Mouse (Mus musculus) cerebellum, postnatal 14 days (tissue): ENCODE data around the gene Tbx21.
A peak's percentile ranks its signal among the peaks of the same experiment; 100 is the strongest.

ENCODE experiments used
- DNase-seq, 2 experiments: peaks; one replicate each; pipeline ENCODE4 v3.0.0; 2021; ENCODE audit warnings: mixed read lengths in 2 of 2

The Tbx21 gene

DNA sequence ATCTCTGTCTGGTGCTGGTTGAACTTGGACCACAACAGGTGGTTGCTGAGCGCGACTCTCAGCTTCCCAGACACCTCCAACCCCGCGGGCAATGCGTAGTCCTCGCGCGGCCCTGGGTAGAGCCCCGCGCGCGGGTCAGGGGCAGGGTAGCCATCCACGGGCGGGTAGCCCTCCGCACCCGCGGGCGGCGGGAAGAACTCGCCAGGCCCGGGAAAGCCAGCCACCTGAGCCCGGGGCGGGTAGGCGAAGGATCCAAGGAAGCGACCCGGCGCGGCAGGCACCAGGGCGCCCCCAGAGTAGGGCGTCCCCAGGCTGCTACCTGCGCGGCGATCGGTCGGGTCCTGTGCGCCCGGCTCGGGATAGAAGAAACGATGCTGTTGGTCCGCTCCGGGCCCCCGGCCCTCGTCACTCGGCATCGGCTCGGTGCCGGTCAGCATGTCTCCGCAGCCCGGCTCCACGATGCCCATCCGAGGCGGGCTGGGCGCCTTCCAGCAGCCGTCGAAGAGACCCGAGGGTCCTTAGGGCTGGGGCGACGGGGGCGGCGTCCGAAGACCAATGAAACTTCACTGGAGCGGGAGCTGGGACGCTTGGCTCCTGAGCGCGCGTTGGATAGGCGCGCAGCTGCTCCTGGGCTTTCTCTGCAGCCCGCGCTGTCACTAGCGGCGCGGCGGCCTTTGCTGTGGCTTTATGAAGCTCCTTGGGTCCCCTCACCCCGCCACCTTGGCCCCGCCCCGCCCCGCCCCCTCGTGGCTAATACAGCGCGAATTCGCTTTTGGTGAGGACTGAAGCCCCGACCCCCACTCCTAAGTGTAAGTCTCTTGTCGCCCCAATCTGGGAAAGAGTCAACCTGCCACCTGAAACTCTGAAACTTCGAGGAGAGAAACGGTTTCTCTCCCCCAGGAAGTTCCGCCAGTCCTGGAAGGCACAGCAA is at the start of gene Tbx21:
Gene Tbx21, minus strand, starts transcription at position 661 of the 931 bp plus-strand sequence.
- DNase-seq = no peak

DNA sequence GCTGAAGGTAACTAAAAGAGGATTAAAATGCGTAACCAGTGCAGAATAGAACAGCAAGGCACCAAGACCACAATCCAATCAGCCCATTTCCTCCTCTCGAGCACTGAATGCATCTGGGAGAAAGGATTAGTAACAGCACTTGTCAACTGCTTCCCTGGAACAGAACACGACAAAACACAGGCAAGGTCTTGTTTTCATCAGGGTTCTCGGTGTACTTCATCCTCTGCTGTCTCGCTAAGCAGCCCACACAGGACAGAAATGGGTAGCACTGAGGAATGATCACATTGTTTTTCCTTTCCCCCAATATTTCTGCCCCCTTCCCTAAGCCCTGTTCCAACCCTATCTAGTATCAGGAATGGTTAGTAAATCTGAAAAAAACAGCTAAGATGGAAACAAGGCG is 45.2 kb upstream of the Tbx21 start:
- no peak for DNase-seq

GRCm38 (mm10) chr11:97156999-97157398 is 41.9 kb upstream of the Tbx21 start:
- DNase-seq = no peak

DNA sequence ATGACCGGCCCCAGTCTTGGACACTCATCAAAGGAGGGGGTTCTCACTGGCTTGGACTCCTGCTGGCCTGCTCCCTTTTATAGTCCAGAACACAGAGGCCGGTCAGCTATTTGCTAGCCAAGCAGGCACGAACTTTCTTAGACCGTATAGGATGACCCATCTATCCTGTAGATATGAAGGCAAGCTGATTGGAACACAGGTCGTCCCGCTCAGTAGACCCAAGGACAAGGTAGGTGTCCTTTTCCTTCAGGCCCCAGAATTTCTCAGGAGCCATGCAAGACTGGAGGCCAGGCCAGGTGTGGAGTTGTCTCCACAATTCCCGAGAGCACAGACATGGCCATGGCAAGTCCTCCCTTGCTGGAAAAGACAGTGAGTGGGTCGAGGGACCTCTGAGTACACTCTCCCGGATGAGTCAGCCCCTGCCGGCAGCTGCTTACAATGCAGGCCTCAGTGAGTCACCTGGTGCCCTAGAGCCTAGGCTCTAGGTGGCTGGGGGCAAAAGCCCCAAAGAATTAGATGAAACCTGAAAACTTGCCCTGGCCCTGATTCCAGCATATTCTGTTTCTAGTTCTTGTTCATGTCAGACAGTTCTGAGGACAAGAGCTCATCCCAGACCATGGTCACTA is 37.6 kb upstream of the Tbx21 start:
- DNase-seq = peak; percentile 46 to 66

GRCm38 (mm10) chr11:97152023-97152426 is 36.9 kb upstream of the Tbx21 start:
- DNase-seq = peak; percentile 65 to 72

- DNase-seq = peak; percentile 85 to 87
Observed at GRCm38 (mm10) chr11:97151343-97151801, 36.2 kb upstream of the Tbx21 start, which contains the start of gene Tbkbp1. Gene Tbkbp1 (minus strand): TSS chr11:97151495.

DNA sequence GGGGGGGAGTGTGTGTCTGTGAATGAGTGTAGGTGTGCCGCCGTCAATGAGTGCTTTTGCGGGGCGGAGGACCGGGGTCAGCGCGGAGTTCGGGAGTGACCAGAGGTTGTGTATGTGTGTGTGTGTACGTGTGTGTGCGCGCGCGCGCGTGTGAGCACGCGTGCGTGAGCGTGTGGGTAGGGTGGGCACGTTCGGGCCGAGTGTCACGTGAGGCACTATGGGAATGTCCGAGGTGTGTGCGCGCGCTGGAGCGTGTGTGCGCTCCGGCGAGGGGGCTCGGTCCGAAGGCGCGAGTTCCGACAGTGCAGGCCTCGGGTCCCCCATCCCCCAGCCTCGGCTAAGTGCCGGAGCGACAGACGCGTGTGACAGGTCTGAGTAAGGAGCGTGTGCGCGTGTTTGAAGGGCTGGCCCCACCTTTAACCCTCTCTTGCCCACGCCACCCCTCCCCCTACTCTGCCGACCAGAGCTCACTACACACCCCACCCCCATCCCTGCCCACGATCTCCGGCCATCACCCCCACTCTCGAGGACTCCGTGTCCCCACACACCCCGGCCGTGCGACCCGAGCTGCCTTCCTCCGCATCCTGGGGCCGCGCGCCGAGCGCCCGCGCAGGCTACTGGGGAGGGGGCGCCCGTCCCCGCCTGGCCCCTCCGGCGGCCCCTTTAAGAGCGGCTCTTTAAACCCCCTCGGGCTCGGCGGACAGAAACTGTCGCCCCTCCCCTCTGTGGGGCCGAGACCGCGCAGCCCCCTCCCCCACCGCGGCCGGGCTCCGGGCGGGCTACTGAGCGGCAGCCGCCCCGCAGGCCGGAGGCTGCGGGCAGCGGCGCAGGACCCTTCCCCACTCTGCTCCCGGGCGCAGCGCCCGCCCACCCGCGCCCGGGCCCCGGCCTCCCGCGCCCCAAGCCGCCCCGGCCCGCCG is 35.5 kb upstream of the Tbx21 start:
- peak; percentile 92 to 95 for DNase-seq

DNA sequence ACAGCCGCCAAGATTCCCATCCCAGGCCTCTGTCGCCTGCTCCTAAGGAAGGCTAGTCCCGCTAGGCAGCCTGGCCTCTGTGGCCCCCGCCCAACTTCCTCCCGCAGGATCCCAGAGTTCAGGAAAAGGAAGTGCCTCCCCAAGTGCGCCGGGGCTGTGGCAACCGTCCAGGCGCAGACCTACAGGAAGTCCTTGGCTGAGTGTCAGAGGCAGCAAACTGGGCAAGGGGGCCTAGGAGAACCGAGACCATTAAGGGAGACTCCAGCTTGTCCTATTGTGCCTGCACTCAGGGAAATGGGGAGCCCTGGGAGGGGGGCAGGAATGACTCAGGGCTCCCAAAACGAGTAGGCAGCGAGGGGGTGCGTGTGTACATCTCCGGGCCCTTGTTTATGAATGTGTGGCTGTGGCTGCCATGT is 34.9 kb upstream of the Tbx21 start:
- peak; percentile 83 to 84 for DNase-seq

DNA sequence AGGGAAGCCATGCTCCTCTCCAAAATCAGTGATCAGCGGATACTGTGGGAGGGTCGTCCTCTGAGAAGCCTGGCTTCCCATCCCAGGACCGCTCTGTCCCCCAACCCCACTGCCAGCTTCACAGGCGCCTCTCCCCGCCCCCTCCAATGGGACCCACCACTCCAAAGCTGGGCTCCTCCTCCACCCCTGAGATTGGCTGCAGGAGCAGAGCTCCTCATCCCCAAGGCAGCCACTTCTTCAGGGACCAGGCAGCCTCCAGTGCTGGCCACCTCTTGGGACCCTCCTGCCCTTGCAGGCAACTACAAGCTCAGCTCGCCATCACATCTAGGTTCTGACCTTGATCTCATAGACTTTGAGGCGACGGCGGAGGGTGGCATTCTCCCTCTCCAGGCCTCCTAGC is 33.9 kb upstream of the Tbx21 start:
- no peak for DNase-seq

- DNase-seq = no peak
Observed at GRCm38 (mm10) chr11:97148591-97148990, 33.5 kb upstream of the Tbx21 start.

DNA sequence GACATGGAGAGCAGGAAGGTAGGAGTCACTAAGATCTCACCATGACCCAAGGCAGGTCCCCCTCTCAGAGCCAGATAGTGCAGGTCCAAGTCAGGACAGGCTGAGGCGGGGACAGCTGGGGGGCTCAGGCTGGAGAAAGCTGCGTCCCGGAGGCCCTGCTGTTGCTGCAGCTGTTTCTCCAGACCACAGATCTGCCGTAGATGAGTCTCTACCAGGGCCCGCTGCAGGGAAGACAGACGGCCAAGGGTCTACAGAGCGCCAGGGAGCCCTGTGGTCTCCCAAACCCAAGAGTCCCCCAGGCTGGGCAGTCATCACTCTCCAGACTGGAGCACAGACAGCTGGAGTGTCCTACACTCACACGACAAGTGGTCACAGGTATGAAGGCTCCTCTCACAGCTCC is 32.2 kb upstream of the Tbx21 start:
- DNase-seq = no peak

- DNase-seq = peak; percentile 85 to 90
Observed at GRCm38 (mm10) chr11:97146724-97147123, 31.6 kb upstream of the Tbx21 start.

GRCm38 (mm10) chr11:97145951-97146350 is 30.8 kb upstream of the Tbx21 start:
- no peak for DNase-seq

DNA sequence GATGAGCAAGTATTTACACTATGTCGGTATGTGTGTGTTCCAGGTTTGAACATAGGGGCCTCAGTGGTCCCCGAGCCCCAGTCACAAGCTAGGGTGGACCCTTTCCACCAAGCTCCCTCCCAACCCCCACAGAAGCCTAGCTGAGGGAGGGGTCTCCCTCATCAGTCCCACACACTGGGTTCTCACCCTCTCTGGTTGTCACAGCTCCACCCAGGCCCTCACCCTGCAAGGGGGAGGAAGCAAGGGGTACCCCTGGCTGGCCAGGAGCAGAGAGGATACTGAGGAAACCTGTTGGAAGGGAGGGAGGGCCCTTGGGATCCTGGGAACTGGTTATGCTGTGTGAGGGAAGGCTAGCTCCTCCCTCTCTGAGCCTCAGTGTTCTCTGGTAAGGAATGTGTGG is 30.2 kb upstream of the Tbx21 start:
- DNase-seq = no peak

- no peak for DNase-seq
Observed at GRCm38 (mm10) chr11:97143196-97143900, 28.2 kb upstream of the Tbx21 start.

GRCm38 (mm10) chr11:97142159-97142608 is 27.1 kb upstream of the Tbx21 start:
- DNase-seq = no peak

DNA sequence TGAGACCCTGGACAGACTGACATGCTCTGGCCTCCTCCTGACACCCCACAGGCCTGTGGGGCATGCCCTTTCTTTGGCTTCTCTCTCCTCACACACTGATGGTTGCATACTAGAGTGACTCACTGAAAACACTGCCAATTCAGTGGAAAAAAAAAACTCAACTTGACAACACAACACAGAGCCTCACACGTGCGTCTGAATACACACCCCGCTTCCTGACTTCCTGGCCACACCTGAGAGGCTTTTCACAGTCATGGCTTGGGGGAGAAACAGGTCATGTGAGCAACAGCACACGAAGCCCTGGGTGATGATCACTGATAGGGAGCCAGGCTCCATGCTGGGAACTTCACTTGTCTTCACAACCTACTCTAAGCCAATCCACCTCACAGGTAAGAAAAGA is 25.7 kb upstream of the Tbx21 start:
- DNase-seq = no peak

GRCm38 (mm10) chr11:97139256-97139655 is 24.1 kb upstream of the Tbx21 start:
- DNase-seq = no peak

DNA sequence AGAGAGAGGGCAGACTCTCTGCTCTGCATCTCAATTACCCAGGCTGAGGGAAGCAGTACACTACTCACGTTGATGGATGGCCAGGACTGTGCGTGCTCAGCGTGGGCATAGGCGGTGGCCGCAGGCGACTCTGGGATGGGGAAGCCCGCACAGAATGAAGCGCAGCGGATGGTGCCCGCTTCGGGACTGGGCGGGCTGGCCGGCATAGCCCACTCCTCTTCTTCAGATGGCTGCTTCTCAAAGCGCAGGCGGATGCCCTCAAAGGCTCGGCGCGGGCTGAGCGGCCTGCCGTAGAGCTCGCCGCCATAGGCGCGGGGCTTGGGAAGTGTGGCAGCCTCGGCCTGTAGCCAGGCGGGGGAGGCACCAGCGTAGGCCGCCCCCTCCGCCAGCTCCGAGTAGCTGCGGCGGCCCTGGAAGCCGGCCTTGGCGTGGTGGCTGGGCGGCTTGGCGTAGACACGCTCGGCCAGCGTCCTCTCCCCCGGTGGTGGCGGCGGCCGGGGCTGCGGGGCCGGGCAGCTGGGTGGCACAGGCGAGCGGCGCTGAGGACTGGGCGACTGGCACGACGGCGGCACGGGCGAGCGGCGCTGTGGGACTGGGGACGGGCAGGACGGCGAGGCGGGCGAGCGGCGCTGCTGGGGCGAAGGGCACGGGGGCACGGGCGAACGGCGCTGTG is 23.6 kb upstream of the Tbx21 start:
- DNase-seq = peak; percentile 70 to 72

GRCm38 (mm10) chr11:97133270-97133669 is 18.1 kb upstream of the Tbx21 start:
- DNase-seq = no peak

GRCm38 (mm10) chr11:97132185-97132584 is 17.1 kb upstream of the Tbx21 start:
- DNase-seq = no peak
